Mouse (Mus musculus): ENCODE results near the gene Ifih1.

Gene Ifih1

GRCm38 (mm10) chr2:62630446-62630845 lies 15.6 kb downstream of the Ifih1 start:
- no peak for DNase-seq

- no peak for DNase-seq
Observed at GRCm38 (mm10) chr2:62628356-62628755, 17.7 kb downstream of the Ifih1 start.

GRCm38 (mm10) chr2:62627728-62628127 lies 18.3 kb downstream of the Ifih1 start:
- no peak for DNase-seq

- no peak for DNase-seq
Observed at GRCm38 (mm10) chr2:62623024-62623441, 23.0 kb downstream of the Ifih1 start.

- no peak for DNase-seq
Observed at GRCm38 (mm10) chr2:62619679-62620078, 26.4 kb downstream of the Ifih1 start.

GRCm38 (mm10) chr2:62618934-62619341 lies 27.1 kb downstream of the Ifih1 start:
- no peak for DNase-seq

- no peak for DNase-seq
Observed at GRCm38 (mm10) chr2:62613133-62613532, 32.9 kb downstream of the Ifih1 start.

GRCm38 (mm10) chr2:62606205-62606604 lies 39.9 kb downstream of the Ifih1 start:
- no peak for DNase-seq

- no peak for DNase-seq
Observed at GRCm38 (mm10) chr2:62603530-62603929, 42.5 kb downstream of the Ifih1 start.

- DNase-seq = no peak
Observed at GRCm38 (mm10) chr2:62596586-62596985, 49.5 kb downstream of the Ifih1 start.

GRCm38 (mm10) chr2:62594491-62594890 lies 51.6 kb downstream of the Ifih1 start:
- no peak for DNase-seq

- DNase-seq = no peak
Observed at GRCm38 (mm10) chr2:62591555-62591954, 54.5 kb downstream of the Ifih1 start.

GRCm38 (mm10) chr2:62589333-62589732 lies 56.7 kb downstream of the Ifih1 start:
- DNase-seq = no peak

GRCm38 (mm10) chr2:62585769-62586168 lies 60.3 kb downstream of the Ifih1 start:
- no peak for DNase-seq

- DNase-seq = no peak
Observed at GRCm38 (mm10) chr2:62574962-62575361, 71.1 kb downstream of the Ifih1 start.

GRCm38 (mm10) chr2:62574250-62574649 lies 71.8 kb downstream of the Ifih1 start:
- no peak for DNase-seq

GRCm38 (mm10) chr2:62573753-62574159 lies 72.3 kb downstream of the Ifih1 start, which contains the start of gene Fap:
Gene Fap, minus strand, starts transcription at chr2:62574075.
- no peak for DNase-seq

GRCm38 (mm10) chr2:62573099-62573752 lies 72.8 kb downstream of the Ifih1 start:
- no peak for DNase-seq

GRCm38 (mm10) chr2:62564687-62565086 lies 81.4 kb downstream of the Ifih1 start:
- DNase-seq = no peak

- DNase-seq = no peak
Observed at GRCm38 (mm10) chr2:62562661-62563485, 83.2 kb downstream of the Ifih1 start.

GRCm38 (mm10) chr2:62557417-62557816 lies 88.6 kb downstream of the Ifih1 start:
- DNase-seq = no peak

- no peak for DNase-seq
Observed at GRCm38 (mm10) chr2:62556349-62556748, 89.7 kb downstream of the Ifih1 start.

GRCm38 (mm10) chr2:62549659-62550058 lies 96.4 kb downstream of the Ifih1 start:
- no peak for DNase-seq

- DNase-seq = no peak
Observed at GRCm38 (mm10) chr2:62549131-62549530, 96.9 kb downstream of the Ifih1 start.

Data from spleen, adult 18-20 months (tissue).